In the genomic region with DNA sequence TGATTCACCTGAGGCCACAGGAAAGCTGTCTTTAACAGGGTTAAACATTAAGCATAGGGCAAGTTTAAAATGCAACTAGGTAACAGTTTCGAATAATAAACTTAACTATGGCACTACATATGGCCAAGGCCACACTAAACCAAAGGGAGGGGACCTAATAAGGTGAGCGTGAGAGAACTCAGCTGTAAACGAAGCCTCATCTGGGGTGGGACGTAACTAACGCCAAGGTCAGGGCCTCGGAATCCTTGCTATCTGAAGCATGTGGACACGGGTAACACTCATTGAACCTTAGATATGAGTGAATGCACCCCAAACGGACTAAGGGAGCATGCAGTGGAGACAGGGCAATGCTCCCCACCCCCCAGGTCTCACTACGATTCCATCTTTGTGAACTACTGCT, we compare ENCODE assay signal across 15 mouse cellular contexts. TPM values are rescaled to one million over a fixed set of nuclear protein-coding genes. Genes with fewer than 3 reads are reported as not detected.
DNase-seq lines count a peak whose midpoint lies in the region; ATAC-seq and TF ChIP-seq lines count a peak whose summit lies in the region.
"Had no signal": no experiment of that assay in that cellular context is flagged by ENCODE, and none has a peak within 500 bp of the region (broad histone marks: within the 10 kb centered on the region; RNA-seq: fewer than 3 reads in every experiment).

No protein-coding gene starts in this region.

- in situ Hi-C loops in ES-E14 (cut with MboI; ENCODE audit: low sequenced_read_pairs in 2 of 2, unreplicated experiment in 2 of 2): no loop called here

- no peak overlapping the region for H3K4me2 ChIP-seq in intestine, embryonic 14.5 days (ENCODE audit: low read length)
- no peak overlapping the region for H3K4me2 ChIP-seq in kidney, embryonic 14.5 days (replicated peaks; ENCODE audit: low read depth, low read length)
- H3K4me2 ChIP-seq in liver, embryonic 16.5 days (ENCODE audit: low read depth, low read length): no peak overlapping the region
- H3K4me2 ChIP-seq: lung, embryonic 15.5 days had no signal

- no peak overlapping the region for H3K4me3 ChIP-seq in ES-E14 (ENCODE audit: insufficient read depth in 1 of 2, low read depth in 1 of 2, low read length in 2 of 2, poor library complexity in 1 of 2, severe bottlenecking in 1 of 2)
- no peak overlapping the region for H3K4me3 ChIP-seq in intestine, embryonic 14.5 days (ENCODE audit: low read depth, low read length)
- H3K4me3 ChIP-seq in kidney, embryonic 14.5 days (ENCODE audit: low read length): no peak overlapping the region
- no peak overlapping the region for H3K4me3 ChIP-seq in liver, embryonic 16.5 days (ENCODE audit: low read depth, low read length)
- H3K4me3 ChIP-seq: left cerebral cortex, adult 2 months; lung, embryonic 15.5 days had no signal

- no peak overlapping the region for H3K9ac ChIP-seq in ES-E14 (ENCODE audit: insufficient read depth, low read depth, low read length, poor library complexity, severe bottlenecking)
- peak overlapping the region; percentile 10; the same call in 1 of the 2 replicates for H3K9ac ChIP-seq in intestine, embryonic 14.5 days (ENCODE audit: low read length)
- no peak overlapping the region for H3K9ac ChIP-seq in kidney, embryonic 14.5 days (ENCODE audit: low read depth, low read length)
- H3K9ac ChIP-seq in liver, embryonic 16.5 days (ENCODE audit: low read depth, low read length): no peak overlapping the region
- H3K9ac ChIP-seq: lung, embryonic 15.5 days had no signal

- WGBS in intestine, embryonic 14.5 days: 52% methylated on average over 9 of the region's 9 CpGs
- WGBS in kidney, embryonic 14.5 days: 48% methylated on average over 9 of the region's 9 CpGs
- WGBS in liver, embryonic 16.5 days (ENCODE audit: insufficient replicate concordance): 53% methylated on average over 9 of the region's 9 CpGs

- H3K4me1 ChIP-seq in ES-E14 (ENCODE audit: control insufficient read depth in 2 of 2, insufficient read depth in 2 of 2, low read length in 2 of 2, poor library complexity in 1 of 2): no peaks in the 10 kb centered on the region; a peak in 1 of 4 replicates
- H3K4me1 ChIP-seq in intestine, embryonic 14.5 days (replicated peaks; ENCODE audit: control insufficient read depth, insufficient read depth, low read length): 0 out of 2 replicates have a peak, but pooled peaks cover 7% of the 10 kb centered on the region
- peaks cover 4% of the 10 kb centered on the region; the same call in 1 of the 2 replicates for H3K4me1 ChIP-seq in kidney, embryonic 14.5 days (ENCODE audit: control insufficient read depth, insufficient read depth, low read length)
- peaks cover 10% of the 10 kb centered on the region for H3K4me1 ChIP-seq in liver, embryonic 16.5 days (ENCODE audit: control insufficient read depth, low read depth, low read length)

- H3K27ac ChIP-seq in ES-E14 (ENCODE audit: insufficient read depth, low read depth, low read length, poor library complexity, severe bottlenecking): 0 out of 2 replicates have a peak overlapping the region, but pooled peaks have one; percentile 12
- peak overlapping the region; percentile 22; the same call in 1 of the 2 replicates for H3K27ac ChIP-seq in intestine, embryonic 14.5 days (ENCODE audit: low read depth)
- H3K27ac ChIP-seq in kidney, embryonic 14.5 days (ENCODE audit: low read depth, low read length): no peak overlapping the region
- peak overlapping the region; percentile 81 for H3K27ac ChIP-seq in liver, embryonic 16.5 days (ENCODE audit: low read length)
- H3K27ac ChIP-seq: left cerebral cortex, adult 2 months; lung, embryonic 15.5 days had no signal

- DNase-seq in ES-E14 (ENCODE audit: low read depth, low spot score): no peak
- peak; percentile 57 for DNase-seq in intestine, embryonic 14.5 days (ENCODE audit: low spot score)
- DNase-seq in lung, postnatal 10 days: no peak
- no peak for DNase-seq in natural killer cell, adult 2 months (ENCODE audit: low spot score in 2 of 2)
- no peak for DNase-seq in gastrocnemius, postnatal 10 days
- DNase-seq: cerebellum, adult 9-10 months; midbrain, embryonic 14.5 days; retina, postnatal 1 day; thymus, adult 2 months had no signal

- H3K27me3 ChIP-seq in intestine, embryonic 14.5 days (replicated peaks; ENCODE audit: control insufficient read depth, insufficient read depth, low read length): no peaks in the 10 kb centered on the region
- H3K27me3 ChIP-seq in kidney, embryonic 14.5 days (ENCODE audit: control insufficient read depth, insufficient read depth, low read length): no peaks in the 10 kb centered on the region
- H3K27me3 ChIP-seq in liver, embryonic 16.5 days (ENCODE audit: control insufficient read depth, insufficient read depth, low read depth, low read length): no peaks in the 10 kb centered on the region
- H3K27me3 ChIP-seq: lung, embryonic 15.5 days had no signal

- no peak for ATAC-seq in intestine, embryonic 14.5 days (replicated peaks; ENCODE audit: low FRiP score, low TSS enrichment, low read depth)
- peak; percentile 39; the same call in 1 of the 2 replicates for ATAC-seq in kidney, embryonic 14.5 days (ENCODE audit: low FRiP score, low TSS enrichment)
- ATAC-seq in liver, embryonic 16.5 days (ENCODE audit: low read depth): peak; percentile 55
- ATAC-seq: hindbrain, embryonic 16.5 days had no signal

- H3K36me3 ChIP-seq in ES-E14 (ENCODE audit: control insufficient read depth, insufficient read depth, low read length, poor library complexity, severe bottlenecking): no peaks in the 10 kb centered on the region
- H3K36me3 ChIP-seq in intestine, embryonic 14.5 days (ENCODE audit: control insufficient read depth, insufficient read depth, low read length): no peaks in the 10 kb centered on the region
- no peaks in the 10 kb centered on the region for H3K36me3 ChIP-seq in kidney, embryonic 14.5 days (ENCODE audit: control insufficient read depth, insufficient read depth, low read length)
- no peaks in the 10 kb centered on the region for H3K36me3 ChIP-seq in liver, embryonic 16.5 days (ENCODE audit: control insufficient read depth, insufficient read depth)
- H3K36me3 ChIP-seq: lung, embryonic 15.5 days had no signal

- no peaks in the 10 kb centered on the region for H3K9me3 ChIP-seq in ES-E14 (ENCODE audit: control insufficient read depth, insufficient read depth, low read depth, low read length)
- H3K9me3 ChIP-seq in intestine, embryonic 14.5 days (ENCODE audit: control insufficient read depth, low read length): no peaks in the 10 kb centered on the region
- no peaks in the 10 kb centered on the region for H3K9me3 ChIP-seq in kidney, embryonic 14.5 days (ENCODE audit: control insufficient read depth, low read length)
- H3K9me3 ChIP-seq in liver, embryonic 16.5 days (replicated peaks; ENCODE audit: control insufficient read depth, low read length): no peaks in the 10 kb centered on the region
- H3K9me3 ChIP-seq: G1E; lung, embryonic 15.5 days had no signal

TF ChIP-seq in ES-E14, 5 proteins besides CTCF, POLR2A, EP300 and RAD21:
- TF ChIP-seq ZNF384 (IDR thresholded peaks at IDR 0.05; ENCODE audit: low read depth, low read length) (no peak), CHD2 (IDR thresholded peaks at IDR 0.05; ENCODE audit: low read depth, low read length) (no peak), ZC3H11A (IDR thresholded peaks at IDR 0.05; ENCODE audit: borderline replicate concordance, low read depth, low read length) (no peak), MAFK (IDR thresholded peaks at IDR 0.05; ENCODE audit: insufficient read depth, low read depth, low read length) (no peak), HCFC1 (IDR thresholded peaks at IDR 0.05; ENCODE audit: borderline replicate concordance, insufficient read depth, low read length) (no peak)
TF ChIP-seq in ES-E14: peak in this region for 0.

RNA-seq across cellular contexts. Expression of a gene that starts 5.9 kb away (rescaled TPM):
- 6.4 and 6.9 TPM in 2 replicates for total RNA-seq in ES-E14 (2012; rRNA removed)
- polyA plus RNA-seq in intestine, embryonic 14.5 days (2014; fragmentation: Nextera tagmentation; extraction: Ambion mirVana): 19.6 and 19.7 TPM in 2 replicates
- polyA plus RNA-seq in kidney, embryonic 14.5 days (2014; fragmentation: Nextera tagmentation; extraction: Ambion mirVana): 8.3 and 19.6 TPM in 2 replicates
- 17.0 and 18.1 TPM in 2 replicates for polyA plus RNA-seq in liver, embryonic 16.5 days (2015; fragmentation: Nextera tagmentation; extraction: Ambion mirVana)
- total RNA-seq in gastrocnemius, postnatal 10 days (2021): 1 to 10 TPM; 8.0 to 9.7 TPM

RNA-seq across cellular contexts. Expression of a gene that starts 5.9 kb away (rescaled TPM):
- 0.63 and 1.2 TPM in 2 replicates for total RNA-seq in ES-E14 (2012; rRNA removed)
- polyA plus RNA-seq in intestine, embryonic 14.5 days (2014; fragmentation: Nextera tagmentation; extraction: Ambion mirVana): 0.99 and 1.2 TPM in 2 replicates
- polyA plus RNA-seq in kidney, embryonic 14.5 days (2014; fragmentation: Nextera tagmentation; extraction: Ambion mirVana): 1.1 and 1.9 TPM in 2 replicates
- polyA plus RNA-seq in liver, embryonic 16.5 days (2015; fragmentation: Nextera tagmentation; extraction: Ambion mirVana): 0.31 and 0.36 TPM in 2 replicates
- 1 to 10 TPM in 1 of 2 experiments, under 1 TPM in 1; 0.85 to 1.0 TPM for total RNA-seq in gastrocnemius, postnatal 10 days (2021)

RNA-seq across cellular contexts. Expression of a gene that starts 14.1 kb away (rescaled TPM):
- 15.5 and 20.8 TPM in 2 replicates for total RNA-seq in ES-E14 (2012; rRNA removed)
- polyA plus RNA-seq in intestine, embryonic 14.5 days (2014; fragmentation: Nextera tagmentation; extraction: Ambion mirVana): 21.4 and 23.1 TPM in 2 replicates
- 22.1 and 27.2 TPM in 2 replicates for polyA plus RNA-seq in kidney, embryonic 14.5 days (2014; fragmentation: Nextera tagmentation; extraction: Ambion mirVana)
- 11.7 and 11.9 TPM in 2 replicates for polyA plus RNA-seq in liver, embryonic 16.5 days (2015; fragmentation: Nextera tagmentation; extraction: Ambion mirVana)
- total RNA-seq in gastrocnemius, postnatal 10 days (2021): 1 to 10 TPM; 5.9 to 6.8 TPM

RNA-seq across cellular contexts. Expression of a gene that starts 41.3 kb away (rescaled TPM):
- 2.9 and 3.7 TPM in 2 replicates for total RNA-seq in ES-E14 (2012; rRNA removed)
- 2.5 and 2.6 TPM in 2 replicates for polyA plus RNA-seq in intestine, embryonic 14.5 days (2014; fragmentation: Nextera tagmentation; extraction: Ambion mirVana)
- polyA plus RNA-seq in kidney, embryonic 14.5 days (2014; fragmentation: Nextera tagmentation; extraction: Ambion mirVana): 2.9 and 3.7 TPM in 2 replicates
- polyA plus RNA-seq in liver, embryonic 16.5 days (2015; fragmentation: Nextera tagmentation; extraction: Ambion mirVana): 1.0 and 1.3 TPM in 2 replicates
- under 1 TPM; 0.42 to 0.65 TPM for total RNA-seq in gastrocnemius, postnatal 10 days (2021)

RNA-seq across cellular contexts. Expression of a gene that starts 41.5 kb away (rescaled TPM):
- total RNA-seq in ES-E14 (2012; rRNA removed): 49.6 and 82.6 TPM in 2 replicates
- polyA plus RNA-seq in intestine, embryonic 14.5 days (2014; fragmentation: Nextera tagmentation; extraction: Ambion mirVana): 50.7 and 52.2 TPM in 2 replicates
- polyA plus RNA-seq in kidney, embryonic 14.5 days (2014; fragmentation: Nextera tagmentation; extraction: Ambion mirVana): 51.4 and 54.7 TPM in 2 replicates
- 22.3 and 23.6 TPM in 2 replicates for polyA plus RNA-seq in liver, embryonic 16.5 days (2015; fragmentation: Nextera tagmentation; extraction: Ambion mirVana)
- total RNA-seq in gastrocnemius, postnatal 10 days (2021): 10 to 100 TPM; 31.0 to 34.3 TPM
